Mouse (Mus musculus) embryonic facial prominence, embryonic 12.5 days (tissue): ENCODE measurements around the gene Osr1. TPM values are rescaled to one million over a fixed set of nuclear protein-coding genes. Genes with fewer than 3 reads are reported as not detected.

Experiments used
- ATAC-seq: fragments of 200-750 bp; cut with Nextera tagmentation; 2 replicates; pipeline ENCODE4 v1.8.0; 2017; ENCODE audit not compliant: insufficient number of reproducible peaks, insufficient read depth, low FRiP score, low TSS enrichment
- H3K27ac ChIP-seq: fragments of 300-500 bp; sonication (generic); 2 replicates; pipeline ENCODE4 v1.5.1; 2016; ENCODE audit warnings: mild to moderate bottlenecking
- H3K27me3 ChIP-seq: fragments of 300-500 bp; sonication (generic); 2 replicates; pipeline ENCODE4 v1.6.1; 2016; ENCODE audit warnings: mild to moderate bottlenecking, moderate library complexity
- H3K36me3 ChIP-seq: fragments of 300-500 bp; sonication (generic); 2 replicates; pipeline ENCODE4 v1.6.1; 2016; ENCODE audit warnings: mild to moderate bottlenecking
- H3K4me1 ChIP-seq: fragments of 300-500 bp; sonication (generic); 2 replicates; pipeline ENCODE4 v1.6.1; 2016
- H3K4me2 ChIP-seq: fragments of 300-500 bp; sonication (generic); replicated peaks from 2 replicates; pipeline ENCODE4 v1.6.1; 2016; ENCODE audit warnings: mild to moderate bottlenecking, moderate library complexity
- H3K4me3 ChIP-seq: fragments of 300-500 bp; sonication (generic); 2 replicates; pipeline ENCODE4 v1.5.1; 2016; ENCODE audit warnings: mild to moderate bottlenecking
- H3K9ac ChIP-seq: fragments of 300-500 bp; sonication (generic); 2 replicates; pipeline ENCODE4 v1.6.1; 2016; ENCODE audit warnings: mild to moderate bottlenecking, moderate library complexity
- H3K9me3 ChIP-seq: fragments of 300-500 bp; sonication (generic); 2 replicates; pipeline ENCODE4 v1.6.1; 2016; ENCODE audit warnings: mild to moderate bottlenecking, moderate library complexity
- WGBS: fragments of 180-500 bp; shearing (Covaris S2); methylation state at CpG from one replicate; pipeline ENCODE4 v1.1.7; 2016; 5-methylcytosine and 5-hydroxymethylcytosine counted together
- polyA plus RNA-seq: library from polyadenylated mRNA; unstranded; fragments of >200 nt; fragmentation: Nextera tagmentation; extraction: Ambion mirVana; gene quantifications from 2 replicates; pipeline ENCODE4 v1.2.1, GENCODE M21; 2016

Gene Osr1
- polyA plus RNA-seq, result 87.4 and 88.0 TPM in 2 replicates

DNA sequence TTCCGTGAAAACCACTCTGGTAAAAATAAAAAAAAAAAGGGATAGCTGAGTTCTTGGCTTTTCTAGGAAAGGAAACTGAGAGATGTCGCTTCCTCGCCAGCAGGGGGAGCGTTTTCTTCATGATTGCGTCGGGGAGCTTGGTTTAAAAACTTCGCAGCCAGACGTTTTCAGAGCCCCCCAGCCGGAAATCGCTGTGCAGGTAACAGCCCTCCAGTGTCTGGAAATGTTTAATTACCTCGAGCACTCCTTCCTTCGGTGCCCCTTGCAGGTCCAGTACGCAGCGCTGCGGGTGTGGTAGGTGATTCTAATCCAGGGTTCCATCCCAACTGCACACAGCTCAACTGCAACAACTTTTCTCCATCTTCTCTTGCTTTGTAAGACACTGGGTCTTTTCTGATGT, at the start of gene Osr1:
TSS of gene Osr1 (plus strand) at position 146 of the 400 bp plus-strand sequence.
- ATAC-seq, result no peak
- H3K27me3 ChIP-seq, result peaks cover 32% of the 10 kb centered on the region

DNA sequence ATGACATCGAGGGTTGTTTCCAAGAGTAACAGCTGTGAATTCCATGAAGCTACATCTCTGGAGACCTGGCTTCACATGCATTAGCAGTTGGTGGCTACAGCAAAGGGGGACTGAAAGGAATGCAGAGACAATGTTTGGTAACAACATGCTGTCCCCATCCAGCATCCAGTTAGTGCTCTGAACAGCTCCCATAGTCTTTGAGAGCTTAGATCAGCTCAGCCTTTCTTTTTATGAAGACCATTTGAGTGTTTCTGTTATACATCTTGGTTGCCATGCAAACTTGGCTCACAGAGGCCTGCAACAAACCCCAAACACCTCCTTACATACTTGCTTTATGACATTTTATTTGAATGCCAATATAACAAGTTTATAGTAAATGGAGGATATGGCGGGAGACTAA, 19.6 kb upstream of the Osr1 start:
- no peak overlapping the region for H3K9ac ChIP-seq
- no peak overlapping the region for H3K4me3 ChIP-seq
- no peak for ATAC-seq
- H3K27me3 ChIP-seq, result no peaks in the 10 kb centered on the region
- H3K4me1 ChIP-seq, result no peaks in the 10 kb centered on the region
- no peak overlapping the region for H3K4me2 ChIP-seq
- no peak overlapping the region for H3K27ac ChIP-seq
- H3K9me3 ChIP-seq, result no peaks in the 10 kb centered on the region
- no peaks in the 10 kb centered on the region for H3K36me3 ChIP-seq
- 78% methylated on average over 2 of the region's 2 CpGs for WGBS

More for the DNA sequence above, at the start of gene Osr1:
- peak within 1 kb of the TSS; percentile 3; the same call in 1 of the 2 replicates for H3K9ac ChIP-seq
- H3K4me2 ChIP-seq, result peak within 1 kb of the TSS; percentile 56
- 0% methylated on average over 15 of the region's 15 CpGs for WGBS
- H3K4me3 ChIP-seq, result peak within 1 kb of the TSS; percentile 36
- H3K4me1 ChIP-seq, result peaks cover 13% of the 10 kb centered on the region
- no peaks in the 10 kb centered on the region for H3K9me3 ChIP-seq
- no peak within 1 kb of the TSS for H3K27ac ChIP-seq
- no peaks in the 10 kb centered on the region for H3K36me3 ChIP-seq

DNA sequence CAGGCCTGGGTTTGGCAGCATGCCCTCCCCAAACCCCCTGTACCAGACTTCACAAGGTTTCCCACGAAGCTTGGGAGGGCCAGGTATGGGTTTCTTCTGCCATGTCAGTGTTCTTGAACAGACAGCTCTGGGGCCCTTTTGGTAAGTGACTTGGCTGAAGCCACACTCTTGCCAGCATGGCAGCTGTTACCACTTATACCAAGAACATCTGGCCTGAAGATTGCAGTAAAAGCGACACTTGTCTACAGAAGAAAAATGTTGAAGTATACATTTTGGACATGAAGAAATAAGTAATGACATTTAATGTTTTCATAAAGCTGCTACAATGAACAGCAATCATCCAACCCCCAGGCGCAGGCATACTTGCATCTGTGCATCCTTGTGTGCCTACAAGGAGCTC, 5.0 kb upstream of the Osr1 start:
- 64% methylated on average over 3 of the region's 3 CpGs for WGBS
- Histone ChIP-seq H3K4me3 (no peak overlapping the region), H3K27me3 (no peaks in the 10 kb centered on the region), H3K4me1 (no peaks in the 10 kb centered on the region), H3K9ac (no peak overlapping the region), H3K36me3 (no peaks in the 10 kb centered on the region), H3K9me3 (no peaks in the 10 kb centered on the region), H3K4me2 (no peak overlapping the region), H3K27ac (no peak overlapping the region)
- ATAC-seq, result no peak

DNA sequence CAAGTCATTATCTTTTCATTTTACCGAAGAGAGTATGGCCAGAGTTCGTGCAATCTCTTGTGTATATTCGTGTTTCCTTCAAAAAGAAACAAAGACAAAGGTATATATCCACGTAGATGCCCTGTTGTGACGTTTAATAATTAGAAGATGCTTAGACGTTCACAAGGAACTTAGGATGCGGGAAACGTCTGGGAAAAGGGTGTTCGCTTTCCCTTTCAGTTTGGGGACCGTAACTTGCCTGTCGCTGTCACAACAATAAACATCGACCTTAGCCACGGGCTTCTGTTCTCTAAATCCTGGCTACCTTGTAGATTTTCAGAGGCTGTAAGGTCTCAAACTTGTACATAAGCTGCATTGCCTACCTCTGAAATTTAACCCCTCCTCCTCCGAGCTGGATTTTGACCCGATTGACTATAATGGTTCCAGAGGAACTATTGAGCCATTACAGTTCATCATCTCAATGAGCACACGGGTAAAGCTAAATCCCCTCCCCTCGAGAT, 630 bp downstream of the Osr1 start:
- Histone ChIP-seq H3K27me3 (peaks cover 32% of the 10 kb centered on the region), H3K4me3 (peak overlapping the region; percentile 36), H3K27ac (no peak overlapping the region), H3K4me2 (peak overlapping the region; percentile 56), H3K9me3 (no peaks in the 10 kb centered on the region), H3K9ac (peak overlapping the region; percentile 3; the same call in 1 of the 2 replicates), H3K4me1 (peaks cover 13% of the 10 kb centered on the region), H3K36me3 (no peaks in the 10 kb centered on the region)
- WGBS, result under 1% methylated on average over 17 of the region's 17 CpGs
- no peak for ATAC-seq

DNA sequence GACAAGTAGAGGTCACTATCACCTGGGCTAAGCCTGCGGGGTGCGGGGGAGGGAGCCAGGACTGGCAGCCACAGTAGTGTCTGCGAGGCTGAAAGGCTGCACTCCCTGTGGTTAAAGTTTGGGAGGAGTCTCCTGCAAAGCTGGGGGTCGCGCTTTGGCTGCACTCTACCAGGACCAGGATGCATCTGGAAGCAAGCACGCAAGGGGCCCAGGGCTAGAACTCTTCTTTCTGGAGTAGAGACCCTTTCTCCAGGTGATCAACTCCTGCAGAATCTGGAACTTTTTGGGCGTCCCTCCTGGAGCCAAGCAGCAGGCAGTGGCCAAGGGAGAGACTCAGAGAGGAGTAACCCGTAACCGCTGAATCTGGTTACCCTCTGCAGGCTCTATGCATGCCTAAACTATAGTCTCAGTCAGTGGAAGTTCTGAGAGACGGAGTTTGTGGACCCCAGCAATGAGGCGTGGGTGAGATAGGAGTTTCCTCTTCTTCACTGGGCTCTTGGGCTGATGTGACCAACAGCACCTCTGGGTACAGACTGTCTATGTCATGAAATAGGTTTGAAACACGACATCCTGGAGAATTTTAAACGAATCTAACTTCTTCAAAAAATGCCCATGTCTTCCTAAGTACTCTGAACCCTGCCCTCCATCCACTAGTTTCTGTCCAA, 1.5 kb downstream of the Osr1 start:
- Histone ChIP-seq H3K36me3 (no peaks in the 10 kb centered on the region), H3K9ac (no peak overlapping the region; the same call in 1 of the 2 replicates), H3K4me3 (peak overlapping the region; percentile 36; the same call in 1 of the 2 replicates), H3K4me2 (peak overlapping the region; percentile 56), H3K4me1 (peaks cover 13% of the 10 kb centered on the region), H3K9me3 (no peaks in the 10 kb centered on the region), H3K27me3 (peaks cover 32% of the 10 kb centered on the region), H3K27ac (no peak overlapping the region)
- WGBS, result 5% methylated on average over 13 of the region's 13 CpGs
- no peak for ATAC-seq

DNA sequence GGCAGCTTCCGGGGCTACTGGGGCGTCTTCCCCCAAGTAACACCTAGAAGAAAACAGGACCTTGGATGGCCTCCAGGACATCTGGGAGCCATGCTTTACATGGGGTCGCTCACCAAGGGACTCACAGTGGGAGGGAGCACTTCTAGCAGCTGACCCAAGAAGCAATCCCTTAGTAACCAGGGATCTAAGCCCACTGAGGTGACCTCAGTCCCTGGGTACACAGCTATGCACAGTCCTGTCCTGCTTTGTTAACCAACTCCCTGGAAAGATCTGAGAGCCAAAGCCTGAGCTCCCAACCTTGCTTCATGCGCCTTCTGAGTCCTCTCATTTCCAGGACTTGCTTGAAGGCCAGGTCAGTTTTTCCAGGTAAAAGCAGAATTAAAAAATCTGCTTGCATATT, 2.1 kb downstream of the Osr1 start:
- ATAC-seq, result no peak
- Histone ChIP-seq H3K4me2 (no peak overlapping the region), H3K36me3 (no peaks in the 10 kb centered on the region), H3K27me3 (peaks cover 36% of the 10 kb centered on the region), H3K9ac (no peak overlapping the region), H3K4me3 (no peak overlapping the region), H3K9me3 (no peaks in the 10 kb centered on the region), H3K27ac (no peak overlapping the region), H3K4me1 (peaks cover 13% of the 10 kb centered on the region)
- WGBS, result 30% methylated on average over 4 of the region's 4 CpGs

DNA sequence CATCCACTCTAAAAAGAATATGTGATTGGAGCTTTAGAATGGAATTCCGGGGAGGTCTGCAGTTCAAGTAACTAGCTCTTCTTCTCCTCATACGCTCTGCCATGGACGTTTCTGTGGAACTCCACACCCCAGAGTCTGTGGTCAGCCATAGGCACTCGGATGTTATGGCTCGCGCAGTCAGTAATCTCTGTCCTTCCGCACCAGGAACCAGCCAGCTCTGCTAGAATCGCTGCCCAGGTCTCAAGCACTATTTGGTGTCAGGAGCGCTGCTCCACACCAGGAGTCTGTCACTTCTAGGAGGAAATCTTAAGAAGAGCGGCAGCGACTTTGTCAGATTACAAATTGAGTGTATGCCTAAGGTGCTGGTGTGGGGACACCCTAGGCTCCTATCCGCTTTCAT, 3.8 kb downstream of the Osr1 start:
- Histone ChIP-seq H3K9ac (0 out of 2 replicates have a peak overlapping the region, but pooled peaks have one; percentile 79), H3K9me3 (no peaks in the 10 kb centered on the region), H3K4me1 (peaks cover 13% of the 10 kb centered on the region), H3K27ac (no peak overlapping the region), H3K27me3 (peaks cover 51% of the 10 kb centered on the region), H3K36me3 (no peaks in the 10 kb centered on the region), H3K4me3 (peak overlapping the region; percentile 58), H3K4me2 (peak overlapping the region; percentile 67)
- 4% methylated on average over 12 of the region's 12 CpGs for WGBS
- ATAC-seq, result 0 out of 2 replicates have a peak, but pooled peaks have one; percentile 5

DNA sequence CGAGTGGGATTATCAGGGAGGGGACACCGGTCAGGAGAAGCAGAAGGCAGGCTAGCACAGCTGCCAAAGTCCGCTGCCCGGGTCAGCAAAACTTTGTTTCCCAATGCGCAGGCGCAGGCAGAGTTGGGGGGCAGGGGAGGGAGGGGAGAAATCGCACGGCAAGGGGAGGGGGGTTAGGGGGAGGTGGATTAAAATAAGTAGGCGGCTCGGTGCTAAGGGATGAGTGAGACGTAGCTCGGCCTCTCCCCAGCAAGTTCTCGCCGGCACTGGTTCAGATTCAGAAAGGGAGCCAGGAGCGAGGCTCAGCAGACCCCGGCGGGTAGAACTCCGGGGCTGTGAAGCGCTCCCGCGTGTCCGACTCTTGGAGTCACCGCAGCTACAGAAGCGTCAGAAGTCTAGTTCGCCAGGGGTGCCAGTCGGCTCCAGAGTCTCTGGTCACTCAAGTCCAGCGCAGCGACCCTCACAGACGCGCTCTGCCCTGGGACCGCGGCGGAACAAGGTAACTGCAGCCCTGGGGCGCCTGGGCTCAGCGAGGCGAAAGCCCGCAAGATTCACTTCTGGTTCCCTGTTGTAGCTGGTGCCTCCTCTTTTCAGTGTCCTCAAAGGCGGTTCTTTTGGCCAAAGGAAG, 4.4 kb downstream of the Osr1 start:
- Histone ChIP-seq H3K36me3 (no peaks in the 10 kb centered on the region), H3K27me3 (peaks cover 58% of the 10 kb centered on the region), H3K4me1 (peaks cover 17% of the 10 kb centered on the region), H3K9ac (peak overlapping the region; percentile 79), H3K4me3 (peak overlapping the region; percentile 58), H3K27ac (peak overlapping the region; percentile 89), H3K4me2 (peak overlapping the region; percentile 67), H3K9me3 (no peaks in the 10 kb centered on the region)
- ATAC-seq, result peak; percentile 60
- under 1% methylated on average over 38 of the region's 38 CpGs for WGBS

DNA sequence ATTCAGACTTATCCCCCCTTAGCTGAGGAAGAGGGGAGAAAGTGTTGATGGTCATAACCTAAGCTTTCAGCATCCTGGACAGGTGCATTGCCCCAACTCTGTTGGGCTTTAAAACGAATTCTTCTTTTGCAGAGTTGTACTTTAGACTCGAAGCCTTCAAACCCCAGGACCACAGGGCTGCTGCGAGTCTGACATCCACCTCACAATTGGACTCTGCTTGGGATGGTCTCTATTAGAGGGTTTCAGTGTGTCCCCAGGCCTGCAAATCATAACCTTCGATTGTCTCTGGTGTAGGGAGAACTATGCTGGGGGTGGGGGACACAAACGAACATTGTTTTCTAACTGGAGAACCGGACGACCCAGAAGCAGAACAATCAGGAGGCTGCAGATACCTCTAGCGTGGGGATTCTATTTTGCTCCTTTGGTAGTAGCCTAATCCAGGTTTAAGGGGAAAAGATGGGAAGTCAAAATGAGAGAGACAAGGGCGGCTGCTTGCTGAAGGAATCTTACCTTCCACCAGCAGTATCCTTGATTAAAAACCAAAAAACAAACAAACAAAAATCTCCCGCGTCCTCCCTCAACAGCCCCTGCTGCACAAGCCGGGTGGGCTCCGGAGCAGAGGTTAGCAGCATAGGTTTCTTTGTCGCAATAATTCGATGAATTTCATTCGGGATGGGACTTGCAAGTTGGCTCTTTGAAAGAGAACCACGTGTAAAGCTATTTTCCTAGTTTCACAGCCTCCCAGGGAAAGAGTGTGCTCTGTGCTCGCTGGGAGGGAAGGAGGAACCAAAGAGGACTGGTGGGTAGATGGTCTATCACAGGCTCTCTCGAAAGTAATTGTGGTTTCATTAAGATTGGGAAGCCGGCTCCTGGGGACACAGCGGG, 5.5 kb downstream of the Osr1 start:
- no peaks in the 10 kb centered on the region for H3K36me3 ChIP-seq
- H3K9ac ChIP-seq, result peak overlapping the region; percentile 79
- peaks cover 22% of the 10 kb centered on the region for H3K4me1 ChIP-seq
- peak overlapping the region; percentile 89 for H3K27ac ChIP-seq
- no peak for ATAC-seq
- WGBS, result 2% methylated on average over 21 of the region's 21 CpGs
- no peaks in the 10 kb centered on the region for H3K9me3 ChIP-seq
- peak overlapping the region; percentile 58 for H3K4me3 ChIP-seq
- H3K27me3 ChIP-seq, result peaks cover 65% of the 10 kb centered on the region
- peak overlapping the region; percentile 67 for H3K4me2 ChIP-seq

DNA sequence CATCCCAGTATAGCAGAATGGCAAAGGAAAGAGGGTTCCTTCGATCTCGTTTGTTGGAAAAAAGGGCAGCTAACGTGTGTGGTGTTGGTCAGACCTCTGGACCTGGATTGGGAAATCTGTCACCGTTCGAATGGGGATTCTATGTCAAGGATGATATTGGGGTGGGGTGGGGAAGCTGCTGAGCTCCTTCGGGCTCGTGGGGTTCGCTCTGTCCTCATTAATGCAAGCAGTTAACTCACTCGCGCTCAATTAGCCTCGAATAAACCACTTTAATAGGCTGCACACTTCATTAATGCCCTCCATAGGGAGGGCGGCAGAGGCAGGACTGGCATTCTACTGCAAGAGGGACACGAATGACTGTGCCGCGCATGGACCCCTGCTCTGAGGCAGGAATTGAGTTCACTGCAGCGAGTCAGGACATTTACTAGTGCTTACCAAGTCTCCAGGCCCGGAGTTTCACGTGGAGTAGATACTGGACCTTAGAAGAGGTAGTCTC, 6.2 kb downstream of the Osr1 start:
- ATAC-seq, result no peak
- H3K36me3 ChIP-seq, result no peaks in the 10 kb centered on the region
- H3K9ac ChIP-seq, result peak overlapping the region; percentile 79
- WGBS, result 1% methylated on average over 18 of the region's 18 CpGs
- H3K9me3 ChIP-seq, result no peaks in the 10 kb centered on the region
- peak overlapping the region; percentile 58 for H3K4me3 ChIP-seq
- H3K4me1 ChIP-seq, result peaks cover 26% of the 10 kb centered on the region
- H3K4me2 ChIP-seq, result peak overlapping the region; percentile 67
- H3K27ac ChIP-seq, result peak overlapping the region; percentile 89
- peaks cover 64% of the 10 kb centered on the region for H3K27me3 ChIP-seq

DNA sequence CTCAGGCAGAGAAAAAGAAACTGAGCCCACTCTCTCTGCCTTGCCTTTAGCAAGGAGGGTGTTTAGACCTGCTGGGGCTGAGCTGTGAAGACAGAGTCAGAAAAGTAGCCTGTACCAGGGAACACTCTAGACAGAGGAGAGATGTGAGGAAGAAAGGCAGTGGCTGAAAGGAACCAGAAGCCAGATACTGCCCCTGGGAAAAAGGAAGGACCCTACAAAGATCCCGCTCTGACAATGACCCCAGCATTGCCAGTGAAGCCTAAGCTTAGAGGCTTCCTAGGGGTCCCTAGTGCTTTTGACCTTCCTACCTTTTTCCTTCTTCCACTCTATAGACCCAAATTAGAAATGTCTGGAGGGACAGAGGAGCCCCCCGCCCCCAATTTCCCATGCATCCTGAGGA, 7.7 kb downstream of the Osr1 start:
- 17% methylated on average over 2 of the region's 2 CpGs for WGBS
- no peaks in the 10 kb centered on the region for H3K36me3 ChIP-seq
- H3K9ac ChIP-seq, result peak overlapping the region; percentile 79
- peaks cover 55% of the 10 kb centered on the region for H3K27me3 ChIP-seq
- peak overlapping the region; percentile 58 for H3K4me3 ChIP-seq
- H3K4me2 ChIP-seq, result peak overlapping the region; percentile 67
- ATAC-seq, result no peak
- H3K4me1 ChIP-seq, result peaks cover 27% of the 10 kb centered on the region
- peak overlapping the region; percentile 24; the same call in 1 of the 2 replicates for H3K27ac ChIP-seq
- no peaks in the 10 kb centered on the region for H3K9me3 ChIP-seq
